Mouse (Mus musculus): ENCODE measurements around the gene Psma3. TPM values are rescaled to one million over a fixed set of nuclear protein-coding genes. Genes with fewer than 3 reads are reported as not detected.

The Psma3 gene
- polyA plus RNA-seq, 1 experiment: 30.0 TPM

DNA sequence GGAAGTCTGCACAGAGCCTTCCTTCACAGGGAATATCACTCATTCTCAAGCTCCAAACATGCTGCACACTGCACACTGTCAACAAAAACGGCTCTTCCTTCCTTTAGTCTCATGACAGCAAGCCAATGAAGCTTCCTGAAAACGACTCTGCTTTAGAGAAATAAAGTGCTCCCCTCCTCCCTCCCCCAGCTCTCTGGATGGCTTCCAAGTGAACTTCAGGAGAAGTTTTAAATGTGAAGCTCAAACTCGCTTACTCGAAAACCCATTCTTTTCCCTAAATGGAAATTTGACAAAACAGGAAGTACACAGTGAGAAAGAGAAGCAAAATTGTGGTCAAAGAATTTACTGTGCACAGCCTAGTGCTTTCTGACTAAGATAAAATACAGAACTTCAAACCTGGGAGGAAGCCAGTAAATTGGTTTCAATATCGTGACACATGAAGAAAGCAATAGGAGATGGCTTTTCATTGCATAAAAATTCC, 25.0 kb downstream of the Psma3 start:
- no peak for DNase-seq
- no peak for TF ChIP-seq POLR2A (IDR thresholded peaks at IDR 0.05; ENCODE audit: borderline replicate concordance, extremely low read depth, low read depth, low read length)
- TF ChIP-seq CTCF (IDR thresholded peaks at IDR 0.05; ENCODE audit: insufficient read depth, low read length): no peak
- Histone ChIP-seq H3K4me1 (ENCODE audit: control insufficient read depth, insufficient read depth, low read length) (peaks cover 14% of the 10 kb centered on the region), H3K4me3 (replicated peaks; ENCODE audit: extremely low read depth, low read depth, low read length) (peak overlapping the region; percentile 11)
- WGBS: 6% methylated on average over 5 of the region's 5 CpGs

- no peak overlapping the region for H3K4me3 ChIP-seq (replicated peaks; ENCODE audit: extremely low read depth, low read depth, low read length)
- no peak for TF ChIP-seq CTCF (IDR thresholded peaks at IDR 0.05; ENCODE audit: insufficient read depth, low read length)
- TF ChIP-seq POLR2A (IDR thresholded peaks at IDR 0.05; ENCODE audit: borderline replicate concordance, extremely low read depth, low read depth, low read length): no peak
Observed at GRCm38 (mm10) chr12:71000344-71000743, 25.9 kb downstream of the Psma3 start.

GRCm38 (mm10) chr12:71001456-71001855, 27.0 kb downstream of the Psma3 start:
- TF ChIP-seq POLR2A (IDR thresholded peaks at IDR 0.05; ENCODE audit: borderline replicate concordance, extremely low read depth, low read depth, low read length): no peak
- TF ChIP-seq CTCF (IDR thresholded peaks at IDR 0.05; ENCODE audit: insufficient read depth, low read length): no peak
- no peak for DNase-seq
- no peak overlapping the region for H3K4me3 ChIP-seq (replicated peaks; ENCODE audit: extremely low read depth, low read depth, low read length)
- H3K4me1 ChIP-seq (ENCODE audit: control insufficient read depth, insufficient read depth, low read length): peaks cover 14% of the 10 kb centered on the region
- WGBS: 71% methylated on average over 6 of the region's 6 CpGs

More at GRCm38 (mm10) chr12:71000344-71000743, 25.9 kb downstream of the Psma3 start:
- peaks cover 14% of the 10 kb centered on the region for H3K4me1 ChIP-seq (ENCODE audit: control insufficient read depth, insufficient read depth, low read length)
- 63% methylated on average over 1 of the region's 1 CpGs for WGBS
- no peak for DNase-seq

DNA sequence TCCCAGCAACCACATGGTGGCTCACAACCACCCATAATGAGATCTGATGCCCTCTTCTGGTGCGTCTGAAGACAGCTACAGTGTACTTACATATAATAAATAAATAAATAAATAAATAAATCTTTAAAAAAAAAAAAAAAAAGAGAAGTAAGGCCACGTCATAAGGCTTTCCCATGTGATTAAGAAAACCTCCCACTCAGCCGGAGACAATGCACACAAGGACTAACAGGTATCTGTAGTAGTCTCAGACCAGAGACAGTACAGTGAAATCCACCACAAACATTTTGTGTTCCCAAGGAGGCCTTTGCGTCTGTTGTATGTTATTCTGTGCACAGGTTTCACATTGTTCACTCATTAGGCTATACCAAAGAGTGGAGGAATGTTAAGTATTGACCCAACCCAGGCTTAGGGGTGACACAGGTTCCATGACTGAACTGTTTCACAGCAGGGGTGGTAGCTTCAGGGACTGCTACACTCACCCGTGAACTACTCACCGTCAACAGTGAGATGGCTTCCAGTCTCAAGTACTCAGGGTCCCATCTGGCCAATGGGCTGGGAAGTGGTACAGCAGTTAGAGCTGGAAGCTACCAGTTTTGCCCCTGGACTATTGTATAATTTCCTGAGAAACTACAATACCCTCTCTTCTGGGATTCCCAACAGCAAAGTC, 29.5 kb downstream of the Psma3 start:
- H3K4me3 ChIP-seq (replicated peaks; ENCODE audit: extremely low read depth, low read depth, low read length): no peak overlapping the region
- TF ChIP-seq CTCF (IDR thresholded peaks at IDR 0.05; ENCODE audit: insufficient read depth, low read length) (no peak), POLR2A (IDR thresholded peaks at IDR 0.05; ENCODE audit: borderline replicate concordance, extremely low read depth, low read depth, low read length) (no peak)
- no peak for DNase-seq
- 71% methylated on average over 6 of the region's 6 CpGs for WGBS
- H3K4me1 ChIP-seq (ENCODE audit: control insufficient read depth, insufficient read depth, low read length): peaks cover 15% of the 10 kb centered on the region

DNA sequence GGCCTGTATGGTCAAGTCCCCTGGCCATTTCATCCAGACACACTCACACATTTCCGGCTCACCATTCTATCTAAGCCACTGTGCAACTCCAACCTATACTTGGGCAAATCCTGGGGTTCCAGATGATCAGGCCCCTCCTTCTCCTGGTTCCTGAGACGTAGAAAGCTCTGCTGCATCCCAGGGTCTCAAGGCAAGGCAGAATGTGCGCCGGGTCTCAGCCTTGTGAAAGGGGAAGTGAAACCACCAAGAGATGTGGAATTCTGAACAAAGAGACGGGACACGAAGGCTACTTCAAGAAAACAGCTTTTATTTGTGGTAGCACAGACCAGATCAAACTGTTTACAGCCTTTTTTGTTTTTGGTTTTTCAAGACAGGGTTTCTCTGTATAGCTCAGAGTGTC, 31.7 kb downstream of the Psma3 start:
- no peak for DNase-seq
- Histone ChIP-seq H3K4me3 (replicated peaks; ENCODE audit: extremely low read depth, low read depth, low read length) (no peak overlapping the region), H3K4me1 (ENCODE audit: control insufficient read depth, insufficient read depth, low read length) (peaks cover 3% of the 10 kb centered on the region; the same call in 1 of the 2 replicates)
- WGBS: 82% methylated on average over 6 of the region's 6 CpGs
- TF ChIP-seq CTCF (IDR thresholded peaks at IDR 0.05; ENCODE audit: insufficient read depth, low read length) (no peak), POLR2A (IDR thresholded peaks at IDR 0.05; ENCODE audit: borderline replicate concordance, extremely low read depth, low read depth, low read length) (no peak)

DNA sequence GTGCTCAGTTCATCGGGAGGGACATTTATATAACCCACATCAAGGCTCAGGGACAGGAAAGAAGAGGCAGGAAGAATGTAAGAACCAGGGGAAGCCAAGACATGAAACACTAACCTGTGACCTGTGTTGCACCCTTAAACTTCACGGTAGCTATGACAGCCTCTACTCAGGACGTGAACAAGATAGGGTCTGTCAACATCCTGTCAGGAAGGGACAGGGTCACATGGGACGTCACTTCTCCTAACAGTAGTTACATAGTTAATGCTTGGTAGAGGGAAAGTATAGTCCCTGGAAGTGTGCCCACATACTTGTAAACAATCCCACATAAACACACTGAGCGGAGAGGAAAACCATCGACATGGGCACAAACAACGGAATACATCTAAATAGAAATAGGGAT, 32.5 kb downstream of the Psma3 start:
- DNase-seq: no peak
- peaks cover 4% of the 10 kb centered on the region for H3K4me1 ChIP-seq (ENCODE audit: control insufficient read depth, insufficient read depth, low read length)
- H3K4me3 ChIP-seq (replicated peaks; ENCODE audit: extremely low read depth, low read depth, low read length): no peak overlapping the region
- no peak for TF ChIP-seq POLR2A (IDR thresholded peaks at IDR 0.05; ENCODE audit: borderline replicate concordance, extremely low read depth, low read depth, low read length)
- no peak for TF ChIP-seq CTCF (IDR thresholded peaks at IDR 0.05; ENCODE audit: insufficient read depth, low read length)
- WGBS: 25% methylated on average over 7 of the region's 7 CpGs

GRCm38 (mm10) chr12:71009769-71010168, 35.3 kb downstream of the Psma3 start:
- no peak for TF ChIP-seq POLR2A (IDR thresholded peaks at IDR 0.05; ENCODE audit: borderline replicate concordance, extremely low read depth, low read depth, low read length)
- TF ChIP-seq CTCF (IDR thresholded peaks at IDR 0.05; ENCODE audit: insufficient read depth, low read length): no peak
- WGBS: 22% methylated on average over 4 of the region's 4 CpGs
- H3K4me3 ChIP-seq (replicated peaks; ENCODE audit: extremely low read depth, low read depth, low read length): no peak overlapping the region
- peaks cover 16% of the 10 kb centered on the region for H3K4me1 ChIP-seq (ENCODE audit: control insufficient read depth, insufficient read depth, low read length)
- DNase-seq: no peak

GRCm38 (mm10) chr12:71014845-71015362, 40.5 kb downstream of the Psma3 start:
- TF ChIP-seq CTCF (IDR thresholded peaks at IDR 0.05; ENCODE audit: insufficient read depth, low read length): no peak
- TF ChIP-seq POLR2A (IDR thresholded peaks at IDR 0.05; ENCODE audit: borderline replicate concordance, extremely low read depth, low read depth, low read length): no peak
- WGBS: 2% methylated on average over 32 of the region's 32 CpGs
- no peak for DNase-seq
- peaks cover 13% of the 10 kb centered on the region for H3K4me1 ChIP-seq (ENCODE audit: control insufficient read depth, insufficient read depth, low read length)
- peak overlapping the region; percentile 99 for H3K4me3 ChIP-seq (replicated peaks; ENCODE audit: extremely low read depth, low read depth, low read length)

DNA sequence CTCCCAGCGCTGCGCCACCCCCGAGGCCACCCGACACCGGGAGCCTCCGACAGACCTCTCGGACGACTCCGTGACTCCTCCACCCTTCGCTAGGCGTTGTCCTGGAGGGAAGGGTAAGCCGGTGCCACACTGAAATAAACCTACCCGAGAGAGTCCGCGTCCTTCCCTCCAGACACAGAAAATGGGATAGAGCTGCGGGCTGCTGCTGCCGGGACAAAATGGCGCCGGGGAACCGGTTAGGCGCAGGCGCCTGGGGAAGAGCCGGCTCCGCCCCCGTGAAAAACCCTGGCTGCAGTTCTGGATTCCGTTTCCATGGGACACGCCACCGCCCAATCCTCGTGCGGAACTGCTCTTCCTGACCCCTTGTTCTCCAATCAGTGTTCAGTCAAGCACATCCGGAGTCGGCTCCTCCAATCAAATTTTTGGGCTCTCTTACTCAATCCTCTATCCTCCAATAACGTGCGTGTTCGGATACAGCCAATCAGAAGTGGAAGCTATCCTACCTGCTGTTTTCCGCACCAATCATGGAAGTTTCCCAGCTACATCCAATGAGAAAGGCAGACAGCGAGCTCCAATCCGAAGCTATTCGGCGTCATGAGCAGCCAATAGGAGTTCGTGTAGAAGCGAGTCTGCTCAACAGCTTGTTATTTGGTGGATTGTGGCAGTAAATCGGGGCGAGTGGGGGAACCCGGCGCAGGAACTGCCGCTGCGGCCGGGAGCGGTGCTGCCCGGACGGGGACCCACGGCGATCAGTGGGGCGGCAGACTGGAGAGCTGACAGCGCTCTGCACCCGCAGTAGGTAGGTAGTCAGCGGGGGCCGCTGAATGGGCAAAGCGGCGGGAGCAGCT, 41.2 kb downstream of the Psma3 start, which contains the start of gene Arid4a:
Arid4a (plus strand) TSS at position 628 of the 848 bp plus-strand sequence.
- Histone ChIP-seq H3K4me1 (ENCODE audit: control insufficient read depth, insufficient read depth, low read length) (peaks cover 13% of the 10 kb centered on the region), H3K4me3 (replicated peaks; ENCODE audit: extremely low read depth, low read depth, low read length) (peak within 1 kb of the TSS; percentile 99)
- under 1% methylated on average over 61 of the region's 61 CpGs for WGBS
- peak; percentile 96 for DNase-seq
- TF ChIP-seq CTCF (IDR thresholded peaks at IDR 0.05; ENCODE audit: insufficient read depth, low read length) (no peak), POLR2A (IDR thresholded peaks at IDR 0.05; ENCODE audit: borderline replicate concordance, extremely low read depth, low read depth, low read length) (peak; percentile 88)
